Mouse (Mus musculus): ENCODE data around the gene Mrpl23. TPM values are rescaled to one million over a fixed set of nuclear protein-coding genes. Genes with fewer than 3 reads are reported as not detected.

The Mrpl23 gene
- polyA plus RNA-seq, 1 experiment = 72.2 TPM

- no peak overlapping the region for H3ac ChIP-seq (ENCODE audit: control insufficient read depth, insufficient read length, low read depth)
- H3K79me2 ChIP-seq (ENCODE audit: control insufficient read depth, insufficient read depth) = no peaks in the 10 kb centered on the region
- H3K27me3 ChIP-seq (ENCODE audit: control insufficient read depth, insufficient read depth, insufficient read length) = no peaks in the 10 kb centered on the region
- H3K36me3 ChIP-seq (ENCODE audit: control insufficient read depth, insufficient read depth) = no peaks in the 10 kb centered on the region
- no peak for TF ChIP-seq CEBPB (IDR thresholded peaks at IDR 0.05; ENCODE audit: low read depth)
- TF ChIP-seq FOSL1 (IDR thresholded peaks at IDR 0.05; ENCODE audit: insufficient read depth, low read length, poor library complexity, severe bottlenecking) = no peak
- no peak for TF ChIP-seq MAX (IDR thresholded peaks at IDR 0.05)
- TF ChIP-seq MYOG (IDR thresholded peaks at IDR 0.05; ENCODE audit: control insufficient read depth, extremely low read depth, insufficient read length) = no peak
- TF ChIP-seq USF1 (IDR thresholded peaks at IDR 0.05; ENCODE audit: low read depth) = no peak
- TF ChIP-seq CTCF (IDR thresholded peaks at IDR 0.05; ENCODE audit: control insufficient read depth, insufficient read depth, insufficient read length) = no peak
- H3K79me3 ChIP-seq (ENCODE audit: low read depth) = no peaks in the 10 kb centered on the region
- H3K4me3 ChIP-seq (ENCODE audit: insufficient read depth, poor library complexity, severe bottlenecking) = no peak overlapping the region
These were observed 12.2 kb upstream of the Mrpl23 start for GRCm38 (mm10) chr7:142520331-142520730.

DNA sequence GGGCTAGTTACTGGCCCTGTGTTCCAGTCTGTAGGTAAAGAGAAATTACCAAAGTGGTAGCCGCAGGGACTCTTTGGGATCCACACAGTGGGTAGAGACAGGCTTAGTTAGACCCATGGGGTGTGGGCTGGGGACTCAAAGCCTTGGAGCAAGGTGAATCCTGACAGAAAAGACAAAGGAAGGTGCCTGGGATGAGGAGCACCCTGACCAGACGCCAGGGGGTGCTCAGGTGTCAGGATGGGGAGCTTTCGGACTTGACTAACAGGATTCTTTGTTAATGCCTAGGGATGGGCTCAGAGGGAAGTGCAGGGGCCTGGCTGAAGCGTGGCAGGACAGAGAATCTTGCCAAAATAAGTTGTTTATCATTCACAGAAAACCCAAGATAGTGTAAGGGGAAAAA lies 10.1 kb upstream of the Mrpl23 start:
- no peaks in the 10 kb centered on the region for H3K79me2 ChIP-seq (ENCODE audit: control insufficient read depth, insufficient read depth)
- H3ac ChIP-seq (ENCODE audit: control insufficient read depth, insufficient read length, low read depth) = no peak overlapping the region
- no peaks in the 10 kb centered on the region for H3K36me3 ChIP-seq (ENCODE audit: control insufficient read depth, insufficient read depth)
- H3K4me3 ChIP-seq (ENCODE audit: insufficient read depth, poor library complexity, severe bottlenecking) = no peak overlapping the region
- no peak for TF ChIP-seq MYOG (IDR thresholded peaks at IDR 0.05; ENCODE audit: control insufficient read depth, extremely low read depth, insufficient read length)
- no peak for TF ChIP-seq FOSL1 (IDR thresholded peaks at IDR 0.05; ENCODE audit: insufficient read depth, low read length, poor library complexity, severe bottlenecking)
- TF ChIP-seq CEBPB (IDR thresholded peaks at IDR 0.05; ENCODE audit: low read depth) = no peak
- no peak for TF ChIP-seq MAX (IDR thresholded peaks at IDR 0.05)
- no peak for TF ChIP-seq USF1 (IDR thresholded peaks at IDR 0.05; ENCODE audit: low read depth)
- TF ChIP-seq MYOD1 (IDR thresholded peaks at IDR 0.05; ENCODE audit: control insufficient read depth, insufficient read length, low read depth) = no peak
- no peak for TF ChIP-seq CTCF (IDR thresholded peaks at IDR 0.05; ENCODE audit: control insufficient read depth, insufficient read depth, insufficient read length)
- H3K27me3 ChIP-seq (ENCODE audit: control insufficient read depth, insufficient read depth, insufficient read length) = peaks cover 2% of the 10 kb centered on the region
- H3K79me3 ChIP-seq (ENCODE audit: low read depth) = no peaks in the 10 kb centered on the region

- no peak for TF ChIP-seq FOSL1 (IDR thresholded peaks at IDR 0.05; ENCODE audit: insufficient read depth, low read length, poor library complexity, severe bottlenecking)
- no peak for TF ChIP-seq MYOG (IDR thresholded peaks at IDR 0.05; ENCODE audit: control insufficient read depth, extremely low read depth, insufficient read length)
- TF ChIP-seq CEBPB (IDR thresholded peaks at IDR 0.05; ENCODE audit: low read depth) = no peak
- no peak for TF ChIP-seq MYOD1 (IDR thresholded peaks at IDR 0.05; ENCODE audit: control insufficient read depth, insufficient read length, low read depth)
- TF ChIP-seq MAX (IDR thresholded peaks at IDR 0.05) = no peak
- no peak for TF ChIP-seq USF1 (IDR thresholded peaks at IDR 0.05; ENCODE audit: low read depth)
- no peak for TF ChIP-seq CTCF (IDR thresholded peaks at IDR 0.05; ENCODE audit: control insufficient read depth, insufficient read depth, insufficient read length)
- peaks cover 4% of the 10 kb centered on the region for H3K27me3 ChIP-seq (ENCODE audit: control insufficient read depth, insufficient read depth, insufficient read length)
- H3K4me3 ChIP-seq (ENCODE audit: insufficient read depth, poor library complexity, severe bottlenecking) = no peak overlapping the region
- no peaks in the 10 kb centered on the region for H3K79me2 ChIP-seq (ENCODE audit: control insufficient read depth, insufficient read depth)
- no peaks in the 10 kb centered on the region for H3K79me3 ChIP-seq (ENCODE audit: low read depth)
- H3ac ChIP-seq (ENCODE audit: control insufficient read depth, insufficient read length, low read depth) = no peak overlapping the region
- no peaks in the 10 kb centered on the region for H3K36me3 ChIP-seq (ENCODE audit: control insufficient read depth, insufficient read depth)
These were observed 9.1 kb upstream of the Mrpl23 start for GRCm38 (mm10) chr7:142523200-142523990.

DNA sequence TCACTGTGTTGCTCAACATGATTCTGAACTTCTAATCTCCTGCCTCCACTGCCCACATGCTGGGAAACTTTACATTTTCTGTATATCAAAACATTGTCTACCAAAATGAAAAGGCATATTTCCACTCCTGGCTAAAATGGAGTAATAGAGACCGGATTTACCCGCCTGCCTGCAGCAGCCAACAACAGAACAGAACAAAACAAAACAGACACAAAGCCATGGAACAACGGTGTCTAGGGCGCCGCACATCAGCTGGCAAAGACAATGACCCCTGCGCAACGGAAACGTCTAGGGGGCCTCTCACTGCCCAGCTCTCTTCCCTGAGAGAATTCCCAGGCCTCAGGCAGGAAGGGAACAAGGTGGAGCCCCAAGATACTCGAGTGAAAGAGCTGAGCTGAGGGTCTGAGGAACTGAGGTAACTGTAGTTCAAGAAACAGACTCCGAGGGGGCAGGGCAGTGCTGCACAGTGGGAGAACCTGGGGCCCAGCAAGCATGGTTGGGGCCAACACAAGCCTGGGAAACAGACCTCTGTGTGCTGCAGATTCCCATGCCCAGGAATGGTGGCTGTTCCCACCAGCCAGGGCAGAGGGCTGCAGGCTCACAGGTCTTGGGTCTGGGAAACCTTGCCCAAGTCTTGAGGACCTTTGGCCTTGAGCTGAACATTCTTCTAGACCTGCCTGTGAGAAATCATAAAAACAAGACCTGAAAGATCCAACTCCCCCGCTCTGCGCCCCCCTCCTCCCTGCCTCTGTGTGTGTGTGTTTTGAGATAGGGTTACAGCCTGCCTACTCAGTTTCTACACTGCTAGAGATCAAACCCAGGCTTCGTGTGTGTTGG lies 6.9 kb upstream of the Mrpl23 start:
- no peaks in the 10 kb centered on the region for H3K79me2 ChIP-seq (ENCODE audit: control insufficient read depth, insufficient read depth)
- H3K36me3 ChIP-seq (ENCODE audit: control insufficient read depth, insufficient read depth) = no peaks in the 10 kb centered on the region
- H3K4me3 ChIP-seq (ENCODE audit: insufficient read depth, poor library complexity, severe bottlenecking) = no peak overlapping the region
- TF ChIP-seq MYOD1 (IDR thresholded peaks at IDR 0.05; ENCODE audit: control insufficient read depth, insufficient read length, low read depth) (no peak), USF1 (IDR thresholded peaks at IDR 0.05; ENCODE audit: low read depth) (no peak), MAX (IDR thresholded peaks at IDR 0.05) (no peak), FOSL1 (IDR thresholded peaks at IDR 0.05; ENCODE audit: insufficient read depth, low read length, poor library complexity, severe bottlenecking) (no peak), MYOG (IDR thresholded peaks at IDR 0.05; ENCODE audit: control insufficient read depth, extremely low read depth, insufficient read length) (no peak), CTCF (IDR thresholded peaks at IDR 0.05; ENCODE audit: control insufficient read depth, insufficient read depth, insufficient read length) (no peak), CEBPB (IDR thresholded peaks at IDR 0.05; ENCODE audit: low read depth) (no peak)
- H3K27me3 ChIP-seq (ENCODE audit: control insufficient read depth, insufficient read depth, insufficient read length) = peaks cover 4% of the 10 kb centered on the region
- H3ac ChIP-seq (ENCODE audit: control insufficient read depth, insufficient read length, low read depth) = no peak overlapping the region
- no peaks in the 10 kb centered on the region for H3K79me3 ChIP-seq (ENCODE audit: low read depth)

DNA sequence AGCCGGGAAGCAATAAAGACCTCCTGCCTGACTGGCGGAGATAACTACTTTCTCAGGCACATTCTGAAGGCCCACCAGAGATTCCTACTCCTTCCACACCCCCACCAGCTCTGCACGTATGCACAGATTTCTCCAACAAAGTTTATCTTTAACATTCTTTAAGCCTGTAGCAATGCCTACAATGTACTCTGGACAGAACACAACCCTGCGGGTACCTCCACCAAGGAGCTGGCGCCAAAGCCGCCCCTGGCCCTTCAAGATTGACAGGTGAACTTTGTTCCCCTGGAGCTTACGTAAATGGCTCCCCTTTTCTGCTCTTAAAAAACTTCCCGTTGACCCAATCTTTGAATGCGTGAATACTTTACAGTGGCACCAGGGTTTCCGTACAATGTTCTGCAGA lies 3.1 kb upstream of the Mrpl23 start:
- peaks cover 4% of the 10 kb centered on the region for H3K27me3 ChIP-seq (ENCODE audit: control insufficient read depth, insufficient read depth, insufficient read length)
- H3K4me3 ChIP-seq (ENCODE audit: insufficient read depth, poor library complexity, severe bottlenecking) = no peak overlapping the region
- no peak for TF ChIP-seq MYOD1 (IDR thresholded peaks at IDR 0.05; ENCODE audit: control insufficient read depth, insufficient read length, low read depth)
- TF ChIP-seq MYOG (IDR thresholded peaks at IDR 0.05; ENCODE audit: control insufficient read depth, extremely low read depth, insufficient read length) = no peak
- TF ChIP-seq FOSL1 (IDR thresholded peaks at IDR 0.05; ENCODE audit: insufficient read depth, low read length, poor library complexity, severe bottlenecking) = no peak
- TF ChIP-seq MAX (IDR thresholded peaks at IDR 0.05) = no peak
- TF ChIP-seq CTCF (IDR thresholded peaks at IDR 0.05; ENCODE audit: control insufficient read depth, insufficient read depth, insufficient read length) = no peak
- no peak for TF ChIP-seq USF1 (IDR thresholded peaks at IDR 0.05; ENCODE audit: low read depth)
- TF ChIP-seq CEBPB (IDR thresholded peaks at IDR 0.05; ENCODE audit: low read depth) = no peak
- no peaks in the 10 kb centered on the region for H3K79me3 ChIP-seq (ENCODE audit: low read depth)
- no peak overlapping the region for H3ac ChIP-seq (ENCODE audit: control insufficient read depth, insufficient read length, low read depth)
- H3K79me2 ChIP-seq (ENCODE audit: control insufficient read depth, insufficient read depth) = peaks cover 6% of the 10 kb centered on the region
- no peaks in the 10 kb centered on the region for H3K36me3 ChIP-seq (ENCODE audit: control insufficient read depth, insufficient read depth)
